Mouse (Mus musculus) liver, embryonic 14.5 days (tissue): ENCODE measurements around the gene Ddx21. TPM values are rescaled to one million over a fixed set of nuclear protein-coding genes. Genes with fewer than 3 reads are reported as not detected.

Experiments
- ATAC-seq: fragments of 200-750 bp; cut with Nextera tagmentation; 2 replicates; pipeline ENCODE4 v1.8.0; 2017; ENCODE audit warnings: moderate number of reproducible peaks, mild to moderate bottlenecking, moderate library complexity; ENCODE audit not compliant: insufficient read depth
- DNase-seq, 3 experiments: peaks; one replicate each; pipeline ENCODE4 v3.0.0-alpha.2; 2012 to 2013; ENCODE audit warnings: low read depth in 3 of 3, low spot score in 3 of 3
- H3K27ac ChIP-seq: fragments of 300-500 bp; sonication (generic); 2 replicates; pipeline ENCODE4 v1.5.1; 2014; ENCODE audit warnings: moderate library complexity, mild to moderate bottlenecking, control low read depth, inconsistent platforms
- H3K27me3 ChIP-seq: fragments of 300-500 bp; sonication (generic); 2 replicates; pipeline ENCODE4 v1.6.1; 2014; ENCODE audit warnings: mild to moderate bottlenecking, low read length, moderate library complexity; ENCODE audit not compliant: control insufficient read depth, insufficient read depth
- H3K36me3 ChIP-seq: fragments of 300-500 bp; sonication (generic); replicated peaks from 2 replicates; pipeline ENCODE4 v1.6.1; 2014; ENCODE audit warnings: low read depth; ENCODE audit not compliant: control insufficient read depth, insufficient read depth
- H3K4me1 ChIP-seq, 2 experiments: fragments of 200-500 bp in 1 of 2; fragments of 300-500 bp in 1 of 2; sonication (generic) in 1 of 2; replicated peaks; 2 replicates each; pipeline ENCODE4 v1.6.1; 2012 to 2014; ENCODE audit warnings: antibody characterized with exemption in 1 of 2, inconsistent platforms in 1 of 2, low read length in 1 of 2; ENCODE audit not compliant: control insufficient read depth in 2 of 2, insufficient read depth in 2 of 2
- H3K4me2 ChIP-seq: fragments of 300-500 bp; sonication (generic); 2 replicates; pipeline ENCODE4 v1.6.1; 2014; ENCODE audit warnings: low read depth, mild to moderate bottlenecking, control low read depth, moderate library complexity
- H3K4me3 ChIP-seq, 2 experiments: fragments of 200-500 bp in 1 of 2; fragments of 300-500 bp in 1 of 2; sonication (generic) in 1 of 2; 2 replicates each; pipeline ENCODE4 v1.5.1; 2012 to 2014; ENCODE audit warnings: low read depth in 2 of 2, low read length in 2 of 2, mild to moderate bottlenecking in 2 of 2, control low read depth in 1 of 2, inconsistent platforms in 1 of 2, moderate library complexity in 1 of 2; ENCODE audit not compliant: insufficient read depth in 1 of 2
- H3K9ac ChIP-seq: fragments of 300-500 bp; sonication (generic); replicated peaks from 2 replicates; pipeline ENCODE4 v1.6.1; 2014; ENCODE audit warnings: mild to moderate bottlenecking, control low read depth, moderate library complexity
- H3K9me3 ChIP-seq: fragments of 300-500 bp; sonication (generic); 2 replicates; pipeline ENCODE4 v1.6.1; 2016; ENCODE audit warnings: low read length, mixed read lengths; ENCODE audit not compliant: control insufficient read depth
- CTCF ChIP-seq: IDR thresholded peaks from 2 replicates; pipeline ENCODE4 v1.5.1; 2016; ENCODE audit warnings: antibody characterized with exemption, low read depth, control low read depth
- EP300 ChIP-seq: IDR thresholded peaks from 2 replicates; pipeline ENCODE4 v1.6.1; 2016; ENCODE audit warnings: antibody characterized with exemption, low read depth
- WGBS: fragments of 180-500 bp; shearing (Covaris S2); extraction: QIAGEN DNeasy Blood & Tissue Kit; methylation state at CpG from one replicate; pipeline ENCODE4 v1.1.7; 2014; ENCODE audit not compliant: insufficient replicate concordance; 5-methylcytosine and 5-hydroxymethylcytosine counted together
- polyA plus RNA-seq, 2 experiments: library from polyadenylated mRNA; depleted of rRNA in 1 of 2; stranded (reverse) in 1 of 2; unstranded in 1 of 2; fragments of >200 nt; fragmentation: Nextera tagmentation in 1 of 2; extraction: Ambion mirVana in 1 of 2; gene quantifications; 2 replicates each; pipeline versions ENCODE4 v1.2.1 to v1.2.3; 2012 to 2014

Ddx21 gene
- polyA plus RNA-seq, 2 experiments = 19.2 to 31.5 TPM

- DNase-seq = no peak
Measured at GRCm38 (mm10) chr10:62553611-62554091, 48.4 kb downstream of the Ddx21 start.

GRCm38 (mm10) chr10:62550787-62551300 lies 51.2 kb downstream of the Ddx21 start:
- WGBS = 50% methylated on average over 7 of the region's 7 CpGs
- ATAC-seq = no peak

More at GRCm38 (mm10) chr10:62553611-62554091, 48.4 kb downstream of the Ddx21 start:
- H3K4me1 ChIP-seq = peaks cover 0 to 3% of the 10 kb centered on the region in 2 experiments; a peak in 2 of 4 replicates
- ATAC-seq = no peak
- no peaks in the 10 kb centered on the region for H3K27me3 ChIP-seq
- H3K9me3 ChIP-seq = no peaks in the 10 kb centered on the region
- TF ChIP-seq EP300 (no peak), CTCF (no peak)
- H3K36me3 ChIP-seq = no peaks in the 10 kb centered on the region
- no peak overlapping the region for H3K27ac ChIP-seq
- H3K9ac ChIP-seq = no peak overlapping the region
- WGBS = 32% methylated on average over 12 of the region's 12 CpGs
- H3K4me3 ChIP-seq = no peak overlapping the region
- no peak overlapping the region for H3K4me2 ChIP-seq

GRCm38 (mm10) chr10:62549523-62550166 lies 52.4 kb downstream of the Ddx21 start:
- Histone ChIP-seq H3K27me3 (no peaks in the 10 kb centered on the region), H3K4me1 (peaks cover 0 to 3% of the 10 kb centered on the region in 2 experiments; a peak in 2 of 4 replicates), H3K9ac (no peak overlapping the region), H3K9me3 (no peaks in the 10 kb centered on the region), H3K36me3 (no peaks in the 10 kb centered on the region), H3K4me2 (peak overlapping the region; percentile 21), H3K4me3 (no peak overlapping the region; a peak in 1 of 4 replicates), H3K27ac (no peak overlapping the region)
- WGBS = 17% methylated on average over 14 of the region's 16 CpGs
- ATAC-seq (peak; percentile 71; the same call in 1 of the 2 replicates), DNase-seq (peak; percentile 52 to 66 (median 55))
- TF ChIP-seq CTCF (peak; percentile 88), EP300 (no peak)

More at GRCm38 (mm10) chr10:62550787-62551300, 51.2 kb downstream of the Ddx21 start:
- Histone ChIP-seq H3K36me3 (no peaks in the 10 kb centered on the region), H3K27ac (no peak overlapping the region), H3K4me2 (no peak overlapping the region), H3K9ac (no peak overlapping the region), H3K4me1 (peaks cover 0 to 3% of the 10 kb centered on the region in 2 experiments; a peak in 2 of 4 replicates), H3K4me3 (no peak overlapping the region), H3K27me3 (no peaks in the 10 kb centered on the region), H3K9me3 (no peaks in the 10 kb centered on the region)
- TF ChIP-seq CTCF (no peak), EP300 (no peak)
- no peak for DNase-seq

GRCm38 (mm10) chr10:62546441-62546840 lies 55.6 kb downstream of the Ddx21 start:
- Histone ChIP-seq H3K4me3 (no peak overlapping the region), H3K9me3 (no peaks in the 10 kb centered on the region), H3K36me3 (no peaks in the 10 kb centered on the region), H3K9ac (no peak overlapping the region), H3K4me1 (peaks cover under 1 to 10% of the 10 kb centered on the region in 2 experiments; a peak in 2 of 4 replicates), H3K4me2 (no peak overlapping the region), H3K27me3 (no peaks in the 10 kb centered on the region), H3K27ac (no peak overlapping the region)
- DNase-seq (no peak), ATAC-seq (no peak)
- TF ChIP-seq EP300 (no peak), CTCF (no peak)
- 69% methylated on average over 10 of the region's 10 CpGs for WGBS

- TF ChIP-seq CTCF (no peak), EP300 (no peak)
- Histone ChIP-seq H3K27me3 (no peaks in the 10 kb centered on the region), H3K4me3 (no peak overlapping the region), H3K4me1 (peaks cover 7 to 17% of the 10 kb centered on the region in 2 experiments), H3K36me3 (no peaks in the 10 kb centered on the region), H3K9me3 (no peaks in the 10 kb centered on the region), H3K9ac (no peak overlapping the region), H3K27ac (no peak overlapping the region), H3K4me2 (no peak overlapping the region)
- DNase-seq (no peak), ATAC-seq (no peak)
Measured at GRCm38 (mm10) chr10:62545759-62546158, 56.3 kb downstream of the Ddx21 start.
